Mouse (Mus musculus): ENCODE results near the gene Fam89b. TPM values are rescaled to one million over a fixed set of nuclear protein-coding genes. Genes with fewer than 3 reads are reported as not detected.

Fam89b gene
- total RNA-seq, 4 experiments from 2014 or later: 22.5 to 31.3 (median 27.4) TPM

GRCm38 (mm10) chr19:5685861-5686260 is 43.6 kb downstream of the Fam89b start:
- no peak for DNase-seq (ENCODE audit: low spot score in 2 of 2)

- no peak for DNase-seq (ENCODE audit: low spot score in 2 of 2)
These were observed 44.0 kb downstream of the Fam89b start for GRCm38 (mm10) chr19:5685431-5685830.

- no peak for DNase-seq (ENCODE audit: low spot score in 2 of 2)
These were observed 44.5 kb downstream of the Fam89b start for GRCm38 (mm10) chr19:5684985-5685384.

GRCm38 (mm10) chr19:5684236-5684635 is 45.2 kb downstream of the Fam89b start:
- DNase-seq (ENCODE audit: low spot score in 2 of 2): no peak

GRCm38 (mm10) chr19:5680432-5680831 is 49.0 kb downstream of the Fam89b start:
- no peak for DNase-seq (ENCODE audit: low spot score in 2 of 2)

Small RNA genes within 50 kb of the gene (microRNA-seq; reads per million reads assigned to microRNA genes)
- gene Mir6987: 0 to 0.32 reads per million in 2 experiments

Other genes with a start within 250 kb of the Fam89b start
- 10 to 100 TPM; 29.0 to 38.5 (median 33.8) TPM for gene Mus81, start 241.3 kb downstream of the Fam89b start, total RNA-seq (2022)
- gene Cfl1, start 239.2 kb downstream of the Fam89b start, total RNA-seq (2022): 1,000 to 10,000 TPM; 1,240 to 1,334 (median 1,291) TPM
- 10 to 100 TPM in 2 of 4 experiments, 1 to 10 TPM in 2; 7.4 to 12.1 (median 9.6) TPM for gene 1700020D05Rik, start 225.9 kb downstream of the Fam89b start, total RNA-seq (2022)
- gene Snx32, start 219.1 kb downstream of the Fam89b start, total RNA-seq (2022): 10 to 100 TPM; 86.8 to 95.2 (median 88.6) TPM
- gene Ovol1, start 169.0 kb downstream of the Fam89b start, total RNA-seq (2022): not detected
- 1 to 10 TPM; 5.8 to 8.7 (median 6.6) TPM for gene Ap5b1, start 161.6 kb downstream of the Fam89b start, total RNA-seq (2022)
- 10 to 100 TPM; 58.8 to 96.9 (median 78.2) TPM for gene Rnaseh2c, start 127.8 kb downstream of the Fam89b start, total RNA-seq (2022)
- gene Kat5, start 119.4 kb downstream of the Fam89b start, total RNA-seq (2022): 100 to 1,000 TPM in 1 of 4 experiments, 10 to 100 TPM in 3; 81.5 to 105 (median 86.9) TPM
- gene Rela, start 92.2 kb downstream of the Fam89b start, total RNA-seq (2022): 10 to 100 TPM; 18.8 to 32.7 (median 23.7) TPM
- 10 to 100 TPM; 16.2 to 20.4 (median 19.4) TPM for gene Sipa1, start 65.9 kb downstream of the Fam89b start, total RNA-seq (2022)
- gene Map3k11, start 40.9 kb downstream of the Fam89b start, total RNA-seq (2022): 10 to 100 TPM; 16.9 to 21.3 (median 18.7) TPM
- gene Pcnx3, start 40.7 kb downstream of the Fam89b start, total RNA-seq (2022): 10 to 100 TPM; 74.5 to 80.9 (median 77.0) TPM
- under 1 TPM in 1 of 4 experiments, not detected in 3; 0.43 TPM for gene Kcnk7, start 25.3 kb downstream of the Fam89b start, total RNA-seq (2022)
- 10 to 100 TPM; 12.4 to 17.8 (median 16.4) TPM for gene Ehbp1l1, start 3.3 kb downstream of the Fam89b start, total RNA-seq (2022)
- gene Ltbp3, start 11.3 kb upstream of the Fam89b start, total RNA-seq (2022): 10 to 100 TPM; 30.4 to 40.5 (median 33.1) TPM
- gene Scyl1, start 41.8 kb upstream of the Fam89b start, total RNA-seq (2022): 10 to 100 TPM; 77.7 to 94.4 (median 88.1) TPM
- gene Frmd8, start 145.6 kb upstream of the Fam89b start, total RNA-seq (2022): 10 to 100 TPM; 10.4 to 20.8 (median 16.3) TPM
- 1 to 10 TPM; 3.1 to 7.1 (median 4.5) TPM for gene Slc25a45, start 148.2 kb upstream of the Fam89b start, total RNA-seq (2022)
- 1 to 10 TPM; 2.2 to 3.5 (median 2.9) TPM for gene Tigd3, start 164.5 kb upstream of the Fam89b start, total RNA-seq (2022)
- 100 to 1,000 TPM in 1 of 4 experiments, 10 to 100 TPM in 3; 89.6 to 135 (median 97.5) TPM for gene Dpf2, start 183.4 kb upstream of the Fam89b start, total RNA-seq (2022)
- 1 to 10 TPM; 4.4 to 6.0 (median 5.4) TPM for gene Cdc42ep2, start 195.2 kb upstream of the Fam89b start, total RNA-seq (2022)
- 1 to 10 TPM; 4.4 to 8.2 (median 7.1) TPM for gene Pola2, start 234.5 kb upstream of the Fam89b start, total RNA-seq (2022)

Data from layer of hippocampus, adult 8-10 months (tissue).